Mouse (Mus musculus) heart, embryonic 13.5 days (tissue): ENCODE data around the gene Zranb1. TPM values are rescaled to one million over a fixed set of nuclear protein-coding genes. Genes with fewer than 3 reads are reported as not detected.

ENCODE experiments used
- ATAC-seq: fragments of 200-750 bp; cut with Nextera tagmentation; 2 replicates; pipeline ENCODE4 v1.8.0; 2017; ENCODE audit warnings: moderate TSS enrichment; ENCODE audit not compliant: insufficient number of reproducible peaks, low FRiP score, low TSS enrichment; ENCODE audit errors: extremely low read depth
- H3K27ac ChIP-seq: fragments of 300-500 bp; sonication (generic); replicated peaks from 2 replicates; pipeline ENCODE4 v1.5.1; 2015; ENCODE audit warnings: moderate library complexity, mild to moderate bottlenecking, inconsistent platforms
- H3K27me3 ChIP-seq: fragments of 300-500 bp; sonication (generic); replicated peaks from 2 replicates; pipeline ENCODE4 v1.6.1; 2015; ENCODE audit warnings: mild to moderate bottlenecking, inconsistent platforms
- H3K36me3 ChIP-seq: fragments of 300-500 bp; sonication (generic); 2 replicates; pipeline ENCODE4 v1.6.1; 2015; ENCODE audit warnings: mild to moderate bottlenecking, inconsistent platforms
- H3K4me1 ChIP-seq: fragments of 300-500 bp; sonication (generic); 2 replicates; pipeline ENCODE4 v1.6.1; 2015; ENCODE audit warnings: inconsistent platforms
- H3K4me2 ChIP-seq: fragments of 300-500 bp; sonication (generic); 2 replicates; pipeline ENCODE4 v1.6.1; 2015; ENCODE audit warnings: inconsistent platforms, mild to moderate bottlenecking, moderate library complexity
- H3K4me3 ChIP-seq: fragments of 300-500 bp; sonication (generic); 2 replicates; pipeline ENCODE4 v1.5.1; 2015; ENCODE audit warnings: moderate library complexity, mild to moderate bottlenecking, inconsistent platforms
- H3K9ac ChIP-seq: fragments of 300-500 bp; sonication (generic); 2 replicates; pipeline ENCODE4 v1.6.1; 2015; ENCODE audit warnings: inconsistent platforms, mild to moderate bottlenecking, moderate library complexity
- H3K9me3 ChIP-seq: fragments of 300-500 bp; sonication (generic); 2 replicates; pipeline ENCODE4 v1.6.1; 2016; ENCODE audit warnings: inconsistent platforms
- WGBS: fragments of 180-500 bp; shearing (Covaris S2); methylation state at CpG from one replicate; pipeline ENCODE4 v1.1.7; 2015; ENCODE audit warnings: mixed read lengths; 5-methylcytosine and 5-hydroxymethylcytosine counted together
- polyA plus RNA-seq: library from polyadenylated mRNA; unstranded; fragments of >200 nt; fragmentation: Nextera tagmentation; extraction: Ambion mirVana; gene quantifications from 2 replicates; pipeline ENCODE4 v1.2.1, GENCODE M21; 2015

Gene Zranb1
- polyA plus RNA-seq, 1 experiment from 2014 or later, result 7.5 TPM

DNA sequence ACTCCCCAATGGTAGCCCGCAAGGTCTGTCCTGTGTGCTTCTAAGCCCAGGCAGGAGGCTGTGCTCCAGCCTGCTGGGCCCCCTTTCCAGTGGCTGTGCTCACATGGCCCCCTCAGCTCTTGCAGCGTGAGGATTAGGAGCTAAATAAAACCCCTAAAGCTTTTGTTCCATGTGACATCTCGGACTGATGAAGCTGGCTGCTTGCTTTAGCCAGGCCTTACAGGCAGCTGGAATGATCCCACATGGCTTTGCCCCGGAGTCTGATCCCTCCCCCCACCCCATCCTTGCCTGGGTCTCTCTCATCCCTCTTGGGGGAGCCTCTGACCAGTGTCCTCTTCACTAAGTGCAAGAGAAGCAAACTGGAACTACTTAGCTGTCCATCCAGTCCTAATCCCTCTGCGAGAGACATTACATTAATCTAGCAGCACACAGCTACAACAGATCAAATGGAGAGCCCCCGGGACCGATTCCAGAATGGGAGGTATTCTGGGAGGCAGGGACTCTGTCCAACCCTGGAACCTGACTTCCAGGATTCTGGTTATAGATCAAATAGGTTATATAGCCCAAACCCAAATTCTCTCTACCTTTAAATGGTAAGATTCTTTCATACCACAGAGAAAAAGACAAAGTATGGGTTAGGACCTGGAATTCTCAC is 84.6 kb downstream of the Zranb1 start:
- no peak for ATAC-seq
- Histone ChIP-seq H3K9ac (peak overlapping the region; percentile 54), H3K4me1 (peaks cover 90% of the 10 kb centered on the region), H3K27ac (peak overlapping the region; percentile 82), H3K36me3 (peaks cover 9% of the 10 kb centered on the region; the same call in 1 of the 2 replicates), H3K4me2 (peak overlapping the region; percentile 36), H3K4me3 (no peak overlapping the region), H3K27me3 (no peaks in the 10 kb centered on the region), H3K9me3 (no peaks in the 10 kb centered on the region)
- 29% methylated on average over 7 of the region's 7 CpGs for WGBS

DNA sequence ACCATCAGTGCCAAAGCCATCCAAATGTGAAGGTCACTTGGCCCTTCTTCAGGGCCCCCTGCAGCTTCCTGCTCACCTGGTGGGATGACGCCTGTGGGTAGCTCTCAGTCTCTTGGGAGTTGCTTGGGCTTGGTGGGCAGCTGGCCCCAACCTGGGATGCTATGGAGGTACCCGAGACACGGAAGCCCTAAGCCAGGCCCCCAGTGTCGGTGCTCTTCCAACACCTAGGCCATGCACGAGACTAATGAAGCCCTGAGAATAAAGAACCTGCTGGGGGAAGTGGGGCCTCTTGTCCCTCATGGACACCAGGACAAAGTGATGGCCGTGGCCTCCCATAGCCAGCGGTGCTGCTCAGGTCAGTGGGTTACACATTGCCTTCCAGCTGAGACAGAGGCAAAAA is 88.0 kb downstream of the Zranb1 start:
- H3K27ac ChIP-seq, result peak overlapping the region; percentile 54
- H3K27me3 ChIP-seq, result no peaks in the 10 kb centered on the region
- peaks cover 84% of the 10 kb centered on the region for H3K4me1 ChIP-seq
- no peak overlapping the region for H3K4me3 ChIP-seq
- no peak overlapping the region for H3K9ac ChIP-seq
- 70% methylated on average over 7 of the region's 7 CpGs for WGBS
- no peak for ATAC-seq
- peaks cover 12% of the 10 kb centered on the region; the same call in 1 of the 2 replicates for H3K36me3 ChIP-seq
- H3K9me3 ChIP-seq, result no peaks in the 10 kb centered on the region
- H3K4me2 ChIP-seq, result no peak overlapping the region

DNA sequence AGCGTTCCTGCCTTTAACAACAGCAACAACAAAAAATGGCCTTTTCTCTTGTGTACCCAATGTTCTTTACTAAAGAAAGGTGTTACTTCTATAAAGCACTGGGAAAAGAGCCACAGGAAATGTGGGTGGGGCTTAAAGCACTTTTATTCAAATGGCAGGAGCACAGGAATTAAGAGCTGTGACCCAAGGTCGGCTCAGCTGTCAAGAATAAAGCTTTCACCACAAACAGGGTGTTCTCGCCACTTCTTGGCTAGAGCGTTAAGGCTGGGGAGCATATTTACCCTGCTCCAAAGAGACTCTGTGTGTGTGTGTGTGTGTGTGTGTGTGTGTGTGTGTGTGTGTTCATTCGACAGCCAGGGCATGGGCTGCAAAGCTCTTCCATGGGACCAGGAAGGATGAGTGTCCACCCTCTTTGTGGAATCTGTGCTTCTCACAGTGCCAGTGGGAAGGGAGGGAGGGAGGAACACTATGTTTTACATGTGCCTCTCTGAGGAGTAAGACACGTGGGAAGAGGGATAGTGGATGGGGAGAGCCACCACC is 88.6 kb downstream of the Zranb1 start:
- H3K27ac ChIP-seq, result peak overlapping the region; percentile 54

DNA sequence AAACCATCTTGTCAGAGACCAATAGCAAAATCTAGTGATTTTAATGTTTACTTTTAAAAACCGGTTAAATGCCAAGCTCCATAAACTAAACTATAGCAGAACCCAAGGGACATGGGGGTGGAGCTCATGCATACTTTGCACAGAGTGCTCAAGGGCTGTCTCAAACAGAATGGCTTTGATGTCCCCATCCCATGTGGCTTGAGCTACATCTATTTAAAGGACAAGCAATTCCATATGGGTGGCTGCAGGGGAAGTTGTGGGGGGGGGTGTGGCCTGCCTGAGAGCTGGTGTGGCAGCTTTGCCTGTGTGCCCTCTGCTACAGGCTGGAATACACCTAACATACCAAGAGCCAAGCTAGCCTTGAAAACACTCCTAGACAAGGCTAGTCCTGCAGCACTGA is 93.8 kb downstream of the Zranb1 start:
- Histone ChIP-seq H3K4me2 (no peak overlapping the region), H3K27ac (no peak overlapping the region), H3K4me3 (no peak overlapping the region), H3K27me3 (no peaks in the 10 kb centered on the region), H3K9me3 (no peaks in the 10 kb centered on the region), H3K9ac (no peak overlapping the region), H3K36me3 (peaks cover 11% of the 10 kb centered on the region), H3K4me1 (peaks cover 90% of the 10 kb centered on the region)
- no peak for ATAC-seq
- WGBS, result 80% methylated on average over 1 of the region's 1 CpGs

More for the DNA sequence above, 88.6 kb downstream of the Zranb1 start:
- no peaks in the 10 kb centered on the region for H3K27me3 ChIP-seq
- H3K4me1 ChIP-seq, result peaks cover 84% of the 10 kb centered on the region
- ATAC-seq, result no peak
- no peak overlapping the region for H3K4me3 ChIP-seq
- H3K4me2 ChIP-seq, result no peak overlapping the region
- H3K9ac ChIP-seq, result no peak overlapping the region
- H3K9me3 ChIP-seq, result no peaks in the 10 kb centered on the region
- 37% methylated on average over 6 of the region's 6 CpGs for WGBS
- peaks cover 11% of the 10 kb centered on the region; the same call in 1 of the 2 replicates for H3K36me3 ChIP-seq

DNA sequence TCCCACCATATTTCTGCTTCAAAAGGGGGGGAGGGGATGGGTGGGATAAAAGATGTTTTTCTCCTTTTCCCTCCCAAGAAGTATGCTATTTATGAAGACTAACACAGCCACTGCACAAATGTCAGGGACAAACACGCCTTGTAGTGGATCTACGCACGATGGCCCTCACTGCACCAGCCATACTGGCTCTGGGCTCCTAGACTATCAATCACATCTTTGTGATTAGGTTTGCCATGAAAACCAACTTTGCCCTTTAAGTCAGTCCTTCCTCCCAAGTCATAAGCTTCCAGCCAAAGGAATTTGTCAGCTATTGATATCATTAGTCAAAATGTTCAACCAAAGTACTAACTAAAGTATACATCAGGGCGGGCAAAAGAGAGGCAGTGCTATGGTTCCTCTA is 97.0 kb downstream of the Zranb1 start:
- Histone ChIP-seq H3K9ac (no peak overlapping the region), H3K27ac (no peak overlapping the region), H3K36me3 (peaks cover 9% of the 10 kb centered on the region; the same call in 1 of the 2 replicates), H3K4me1 (peaks cover 72% of the 10 kb centered on the region), H3K4me2 (no peak overlapping the region), H3K4me3 (no peak overlapping the region), H3K9me3 (no peaks in the 10 kb centered on the region), H3K27me3 (no peaks in the 10 kb centered on the region)
- no peak for ATAC-seq
- WGBS, result 87% methylated on average over 4 of the region's 4 CpGs

DNA sequence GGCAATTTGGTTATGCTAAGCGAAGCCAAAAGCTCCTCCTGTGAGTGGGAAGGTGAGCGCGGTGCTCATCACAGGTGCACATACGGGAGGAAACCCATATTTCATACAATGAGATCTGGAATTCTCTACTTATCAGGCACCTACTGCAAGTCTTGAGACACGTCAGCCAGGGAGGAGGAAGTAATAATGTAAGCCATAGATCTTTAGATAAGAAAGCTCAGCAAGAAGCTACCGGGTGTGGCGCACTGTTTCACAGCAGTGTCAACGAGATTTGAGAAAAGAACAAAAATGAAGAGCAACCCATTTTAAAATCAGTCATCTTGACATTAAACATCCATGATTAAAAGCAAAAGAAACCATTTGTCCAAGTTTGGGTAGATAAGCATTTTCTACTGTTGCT is 98.1 kb downstream of the Zranb1 start:
- Histone ChIP-seq H3K9me3 (no peaks in the 10 kb centered on the region), H3K4me2 (no peak overlapping the region), H3K4me3 (no peak overlapping the region), H3K4me1 (peaks cover 75% of the 10 kb centered on the region), H3K27me3 (no peaks in the 10 kb centered on the region), H3K9ac (no peak overlapping the region), H3K27ac (no peak overlapping the region), H3K36me3 (peaks cover 5% of the 10 kb centered on the region; the same call in 1 of the 2 replicates)
- no peak for ATAC-seq
- 82% methylated on average over 8 of the region's 8 CpGs for WGBS

DNA sequence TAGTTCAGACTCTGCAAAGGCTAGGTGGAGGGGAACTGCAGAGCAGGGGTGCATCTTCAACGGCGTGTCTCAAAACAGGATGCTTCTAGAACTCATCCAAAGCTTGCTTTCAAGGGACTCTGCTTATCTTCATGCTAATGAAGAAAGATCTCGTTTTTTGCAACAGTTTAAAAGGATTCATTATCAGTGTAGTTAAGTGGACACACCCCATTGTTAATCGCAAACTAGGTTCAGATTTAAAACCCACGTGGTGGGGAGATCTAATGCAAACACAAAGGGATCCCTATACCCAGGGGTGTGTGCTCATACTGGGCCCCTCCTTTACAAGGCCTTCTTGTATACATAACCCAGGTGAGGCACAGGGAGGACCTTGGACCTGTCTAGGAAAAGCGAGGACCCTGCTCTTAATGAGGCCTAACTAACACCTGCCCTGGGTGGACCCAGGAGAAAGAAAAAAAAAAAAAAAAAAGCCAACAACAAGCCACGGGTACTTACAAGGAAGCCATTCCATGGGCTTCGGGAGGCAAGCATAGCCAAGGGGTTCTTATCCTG is 98.6 kb downstream of the Zranb1 start:
- Histone ChIP-seq H3K9ac (no peak overlapping the region), H3K4me3 (no peak overlapping the region), H3K4me1 (peaks cover 75% of the 10 kb centered on the region), H3K4me2 (no peak overlapping the region), H3K27me3 (no peaks in the 10 kb centered on the region), H3K27ac (no peak overlapping the region), H3K9me3 (no peaks in the 10 kb centered on the region), H3K36me3 (peaks cover 5% of the 10 kb centered on the region; the same call in 1 of the 2 replicates)
- ATAC-seq, result no peak
- WGBS, result 66% methylated on average over 8 of the region's 8 CpGs

DNA sequence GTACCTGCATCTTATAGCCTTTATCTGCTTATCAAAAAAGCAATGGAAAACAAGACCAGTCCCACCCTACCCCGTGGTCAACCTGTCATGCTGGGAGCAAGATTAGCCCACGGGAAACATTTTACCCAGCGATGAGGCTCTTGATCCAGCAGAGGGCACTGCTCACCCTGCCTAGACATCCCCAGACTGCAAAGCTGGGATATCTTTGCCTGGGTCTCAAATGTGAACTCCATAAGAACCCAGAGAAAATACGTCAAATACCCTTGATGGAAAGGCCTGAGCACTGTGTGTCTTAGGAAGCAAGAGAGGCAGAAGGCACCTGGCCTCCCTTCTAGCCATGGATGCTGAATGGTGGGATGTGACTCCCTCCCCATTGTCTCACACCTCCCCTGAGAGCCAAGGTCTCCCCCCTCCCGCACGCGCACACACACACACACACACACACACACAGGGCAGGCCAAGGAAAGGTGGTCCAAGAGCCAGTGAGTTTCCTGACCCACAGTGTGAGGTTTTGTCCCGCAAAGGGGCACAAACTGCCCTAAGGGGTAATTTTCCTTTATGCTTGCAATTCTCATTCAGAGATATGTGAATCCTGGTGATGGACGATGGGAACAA is 101.8 kb downstream of the Zranb1 start:
- ATAC-seq, result peak; percentile 32; the same call in 1 of the 2 replicates
- Histone ChIP-seq H3K9ac (0 out of 2 replicates have a peak overlapping the region, but pooled peaks have one; percentile 33), H3K4me1 (peaks cover 75% of the 10 kb centered on the region), H3K9me3 (no peaks in the 10 kb centered on the region), H3K36me3 (peaks cover 5% of the 10 kb centered on the region; the same call in 1 of the 2 replicates), H3K4me3 (no peak overlapping the region), H3K27ac (0 out of 2 replicates have a peak overlapping the region, but pooled peaks have one; percentile 5), H3K4me2 (no peak overlapping the region), H3K27me3 (no peaks in the 10 kb centered on the region)
- WGBS, result 40% methylated on average over 9 of the region's 9 CpGs

DNA sequence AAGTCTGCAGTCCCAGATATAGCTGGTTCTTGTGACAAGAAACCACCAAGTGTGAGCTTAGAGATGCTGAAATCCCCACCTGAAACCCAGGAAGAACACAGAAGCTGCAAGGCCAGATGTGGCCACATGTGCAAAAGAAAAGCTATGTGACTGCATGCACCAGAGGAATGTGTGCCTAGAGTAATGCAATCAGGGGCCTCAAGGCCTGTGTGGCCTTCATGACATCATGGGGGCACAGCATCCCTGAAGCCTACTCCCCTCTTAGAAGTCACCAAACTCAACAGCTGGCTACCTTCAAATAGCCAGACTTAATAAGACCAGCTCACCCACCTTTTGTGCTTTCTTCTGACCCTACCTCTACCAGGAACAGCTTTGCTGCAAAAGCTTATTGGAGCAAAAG is 105.0 kb downstream of the Zranb1 start:
- H3K4me2 ChIP-seq, result peak overlapping the region; percentile 10; the same call in 1 of the 2 replicates
- peaks cover 5% of the 10 kb centered on the region; the same call in 1 of the 2 replicates for H3K36me3 ChIP-seq
- H3K4me1 ChIP-seq, result peaks cover 90% of the 10 kb centered on the region
- no peaks in the 10 kb centered on the region for H3K27me3 ChIP-seq
- 0 out of 2 replicates have a peak overlapping the region, but pooled peaks have one; percentile 17 for H3K9ac ChIP-seq
- H3K27ac ChIP-seq, result peak overlapping the region; percentile 80
- no peak overlapping the region for H3K4me3 ChIP-seq
- H3K9me3 ChIP-seq, result no peaks in the 10 kb centered on the region
- no peak for ATAC-seq
